Mouse (Mus musculus): Measurements from ENCODE around the gene Tbc1d9b. TPM values are rescaled to one million over a fixed set of nuclear protein-coding genes. Genes with fewer than 3 reads are reported as not detected.

Gene Tbc1d9b
- total and polyA plus RNA-seq, 2 experiments from 2014 or later, result 31.3 to 68.8 TPM

GRCm38 (mm10) chr11:50194793-50195192, 63.6 kb downstream of the Tbc1d9b start:
- H3K9ac ChIP-seq (replicated peaks; ENCODE audit: low read length, poor library complexity, severe bottlenecking), result no peak overlapping the region
- H3K27me3 ChIP-seq (ENCODE audit: insufficient read depth, low read length), result no peaks in the 10 kb centered on the region
- no peaks in the 10 kb centered on the region for H3K9me3 ChIP-seq (ENCODE audit: low read length)
- 87% methylated on average over 4 of the region's 4 CpGs for WGBS
- no peak overlapping the region for H3K4me2 ChIP-seq (ENCODE audit: low read depth, low read length, poor library complexity, severe bottlenecking)
- ATAC-seq (ENCODE audit: low FRiP score), result no peak
- no peak overlapping the region for H3K27ac ChIP-seq (ENCODE audit: low read depth, low read length)
- H3K4me1 ChIP-seq (ENCODE audit: insufficient read depth, low read length), result no peaks in the 10 kb centered on the region
- TF ChIP-seq CTCF (IDR thresholded peaks at IDR 0.05), result no peak
- H3K4me3 ChIP-seq (ENCODE audit: low read depth, low read length), result no peak overlapping the region
- DNase-seq (ENCODE audit: low spot score), result no peak
- peaks cover 34% of the 10 kb centered on the region for H3K36me3 ChIP-seq (ENCODE audit: insufficient read depth, low read length)

- ATAC-seq (ENCODE audit: low FRiP score) (no peak), DNase-seq (ENCODE audit: low spot score) (no peak)
- Histone ChIP-seq H3K4me2 (ENCODE audit: low read depth, low read length, poor library complexity, severe bottlenecking) (no peak overlapping the region), H3K9ac (replicated peaks; ENCODE audit: low read length, poor library complexity, severe bottlenecking) (no peak overlapping the region), H3K4me3 (ENCODE audit: low read depth, low read length) (no peak overlapping the region), H3K36me3 (ENCODE audit: insufficient read depth, low read length) (peaks cover 61% of the 10 kb centered on the region), H3K4me1 (ENCODE audit: insufficient read depth, low read length) (no peaks in the 10 kb centered on the region), H3K27ac (ENCODE audit: low read depth, low read length) (no peak overlapping the region), H3K27me3 (ENCODE audit: insufficient read depth, low read length) (no peaks in the 10 kb centered on the region), H3K9me3 (ENCODE audit: low read length) (no peaks in the 10 kb centered on the region)
- no peak for TF ChIP-seq CTCF (IDR thresholded peaks at IDR 0.05)
- 88% methylated on average over 4 of the region's 4 CpGs for WGBS
Measured at GRCm38 (mm10) chr11:50197500-50197899, 66.3 kb downstream of the Tbc1d9b start.

GRCm38 (mm10) chr11:50198219-50198846, 67.1 kb downstream of the Tbc1d9b start:
- no peak for ATAC-seq (ENCODE audit: low FRiP score)
- H3K4me1 ChIP-seq (ENCODE audit: insufficient read depth, low read length), result no peaks in the 10 kb centered on the region
- no peak for TF ChIP-seq CTCF (IDR thresholded peaks at IDR 0.05)
- H3K4me2 ChIP-seq (ENCODE audit: low read depth, low read length, poor library complexity, severe bottlenecking), result no peak overlapping the region
- 93% methylated on average over 3 of the region's 5 CpGs for WGBS
- no peaks in the 10 kb centered on the region for H3K27me3 ChIP-seq (ENCODE audit: insufficient read depth, low read length)
- H3K4me3 ChIP-seq (ENCODE audit: low read depth, low read length), result no peak overlapping the region
- H3K9ac ChIP-seq (replicated peaks; ENCODE audit: low read length, poor library complexity, severe bottlenecking), result no peak overlapping the region
- H3K27ac ChIP-seq (ENCODE audit: low read depth, low read length), result no peak overlapping the region
- H3K9me3 ChIP-seq (ENCODE audit: low read length), result no peaks in the 10 kb centered on the region
- DNase-seq (ENCODE audit: low spot score), result no peak
- peaks cover 69% of the 10 kb centered on the region for H3K36me3 ChIP-seq (ENCODE audit: insufficient read depth, low read length)

GRCm38 (mm10) chr11:50198916-50199315, 67.7 kb downstream of the Tbc1d9b start:
- Histone ChIP-seq H3K9ac (replicated peaks; ENCODE audit: low read length, poor library complexity, severe bottlenecking) (no peak overlapping the region), H3K36me3 (ENCODE audit: insufficient read depth, low read length) (peaks cover 70% of the 10 kb centered on the region), H3K9me3 (ENCODE audit: low read length) (no peaks in the 10 kb centered on the region), H3K4me1 (ENCODE audit: insufficient read depth, low read length) (no peaks in the 10 kb centered on the region), H3K27ac (ENCODE audit: low read depth, low read length) (no peak overlapping the region), H3K4me3 (ENCODE audit: low read depth, low read length) (no peak overlapping the region), H3K4me2 (ENCODE audit: low read depth, low read length, poor library complexity, severe bottlenecking) (no peak overlapping the region), H3K27me3 (ENCODE audit: insufficient read depth, low read length) (no peaks in the 10 kb centered on the region)
- ATAC-seq (ENCODE audit: low FRiP score) (no peak), DNase-seq (ENCODE audit: low spot score) (no peak)
- TF ChIP-seq CTCF (IDR thresholded peaks at IDR 0.05), result no peak
- WGBS, result 98% methylated on average over 2 of the region's 2 CpGs

GRCm38 (mm10) chr11:50200613-50201012, 69.4 kb downstream of the Tbc1d9b start:
- 83% methylated on average over 8 of the region's 8 CpGs for WGBS
- Histone ChIP-seq H3K4me3 (ENCODE audit: low read depth, low read length) (no peak overlapping the region), H3K4me1 (ENCODE audit: insufficient read depth, low read length) (no peaks in the 10 kb centered on the region), H3K27me3 (ENCODE audit: insufficient read depth, low read length) (no peaks in the 10 kb centered on the region), H3K9ac (replicated peaks; ENCODE audit: low read length, poor library complexity, severe bottlenecking) (no peak overlapping the region), H3K9me3 (ENCODE audit: low read length) (no peaks in the 10 kb centered on the region), H3K4me2 (ENCODE audit: low read depth, low read length, poor library complexity, severe bottlenecking) (no peak overlapping the region), H3K36me3 (ENCODE audit: insufficient read depth, low read length) (peaks cover 78% of the 10 kb centered on the region), H3K27ac (ENCODE audit: low read depth, low read length) (no peak overlapping the region; the same call in 1 of the 2 replicates)
- no peak for DNase-seq (ENCODE audit: low spot score)
- TF ChIP-seq CTCF (IDR thresholded peaks at IDR 0.05), result no peak
- no peak for ATAC-seq (ENCODE audit: low FRiP score)

- 93% methylated on average over 3 of the region's 3 CpGs for WGBS
- Histone ChIP-seq H3K9ac (replicated peaks; ENCODE audit: low read length, poor library complexity, severe bottlenecking) (no peak overlapping the region), H3K9me3 (ENCODE audit: low read length) (no peaks in the 10 kb centered on the region), H3K27ac (ENCODE audit: low read depth, low read length) (no peak overlapping the region), H3K4me3 (ENCODE audit: low read depth, low read length) (no peak overlapping the region), H3K27me3 (ENCODE audit: insufficient read depth, low read length) (no peaks in the 10 kb centered on the region), H3K4me1 (ENCODE audit: insufficient read depth, low read length) (no peaks in the 10 kb centered on the region), H3K36me3 (ENCODE audit: insufficient read depth, low read length) (peaks cover 87% of the 10 kb centered on the region), H3K4me2 (ENCODE audit: low read depth, low read length, poor library complexity, severe bottlenecking) (no peak overlapping the region)
- no peak for TF ChIP-seq CTCF (IDR thresholded peaks at IDR 0.05)
- ATAC-seq (ENCODE audit: low FRiP score), result no peak
- no peak for DNase-seq (ENCODE audit: low spot score)
Measured at GRCm38 (mm10) chr11:50201590-50201989, 70.4 kb downstream of the Tbc1d9b start.
